Mouse (Mus musculus) heart, postnatal 4 days (tissue): ENCODE results near the gene Olfr1202. TPM values are rescaled to one million over a fixed set of nuclear protein-coding genes. Genes with fewer than 3 reads are reported as not detected.

ENCODE experiments used
- DNase-seq: peaks from one replicate; pipeline ENCODE4 v3.0.0; 2021
- total RNA-seq, 2 experiments: library from RNA; stranded (reverse); gene quantifications; 2 replicates each; pipeline ENCODE4 v1.2.3; 2021

Olfr1202 gene
- not detected for total RNA-seq

DNA sequence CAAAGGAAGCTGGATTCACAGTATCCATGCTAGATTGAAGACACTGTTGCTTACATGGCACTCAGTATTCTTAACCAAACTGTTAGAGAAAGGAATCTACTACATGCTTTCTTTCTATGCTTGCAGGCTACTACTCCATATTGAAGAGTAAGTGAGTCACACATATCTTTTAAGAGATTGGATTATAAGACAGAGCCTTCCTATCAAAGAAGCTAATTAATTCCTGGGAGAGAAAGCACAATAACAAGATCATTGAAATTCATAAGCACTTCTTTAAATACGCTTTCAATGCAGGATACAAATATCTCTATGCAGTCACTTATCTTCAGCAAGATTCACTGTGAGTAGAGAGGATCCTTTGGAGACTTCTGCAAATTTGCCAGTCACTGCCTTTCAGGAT lies at the start of gene Olfr1202:
Olfr1202 (plus strand) TSS at position 301 of the 400 bp plus-strand sequence.
- no peak for DNase-seq

DNA sequence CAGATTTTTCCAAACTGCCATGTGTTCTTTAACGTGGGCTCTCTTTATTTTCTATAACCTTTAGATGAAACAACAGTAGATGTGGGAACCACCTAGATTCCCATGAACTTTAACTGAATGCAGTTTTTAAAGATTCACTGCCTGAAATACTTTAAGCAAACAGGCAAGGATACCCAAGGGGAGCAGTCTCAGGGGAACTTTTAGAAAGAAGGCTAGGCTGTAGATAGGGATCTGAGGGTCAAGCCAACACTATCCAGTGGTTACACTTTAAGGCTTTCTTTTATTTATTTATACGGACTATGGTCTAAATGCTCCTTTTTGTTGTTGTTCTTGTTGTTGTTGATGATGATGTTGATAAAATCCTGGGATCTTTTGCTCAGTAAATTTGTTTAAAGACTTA lies 43.9 kb upstream of the Olfr1202 start, which contains the start of gene Olfr1200:
Olfr1200 (minus strand) TSS at position 101 of the 400 bp plus-strand sequence.
- no peak for DNase-seq

DNA sequence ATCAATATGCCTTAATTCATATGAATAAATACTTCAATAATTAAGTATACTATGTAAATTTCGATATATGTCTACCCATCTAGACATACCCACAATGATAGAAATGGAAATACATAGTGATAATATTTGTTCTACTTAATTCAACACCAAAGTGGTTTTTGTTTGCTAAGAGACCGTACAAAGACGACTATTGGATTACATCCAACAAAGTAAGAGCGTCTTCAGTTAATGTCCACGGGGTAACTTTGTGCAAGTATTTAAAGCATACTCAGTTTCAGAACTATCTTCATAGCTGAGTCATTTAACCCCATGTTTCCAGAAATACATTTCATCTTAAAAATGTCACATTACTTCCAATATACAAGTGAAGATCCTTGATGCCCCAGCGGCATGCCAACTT lies 21.6 kb upstream of the Olfr1202 start, which contains the start of gene Olfr1201:
Olfr1201 (plus strand) TSS at position 301 of the 400 bp plus-strand sequence.
- no peak for DNase-seq

DNA sequence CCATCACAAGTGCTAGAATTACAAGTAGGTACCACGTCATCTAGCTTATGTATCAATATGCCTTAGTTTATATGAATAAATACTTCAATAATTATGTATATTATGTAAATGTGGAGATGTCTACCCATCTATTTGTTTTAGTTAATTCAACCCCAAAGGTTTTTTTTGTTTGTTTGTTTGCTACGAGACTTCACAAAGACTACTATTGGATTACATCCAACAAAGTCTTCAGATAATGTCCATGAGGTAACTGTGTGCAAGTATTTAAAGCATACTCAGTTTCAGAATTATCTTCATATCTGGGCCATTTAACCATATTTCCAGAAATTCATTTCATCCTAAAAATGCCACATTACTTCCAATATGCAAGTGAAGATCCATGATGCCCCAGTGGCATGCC lies 15.1 kb downstream of the Olfr1202 start, which contains the start of gene Olfr1205:
Olfr1205 (plus strand) TSS at position 301 of the 400 bp plus-strand sequence.
- no peak for DNase-seq

- no peak for DNase-seq
Observed at GRCm38 (mm10) chr2:88838477-88838876, 24.2 kb downstream of the Olfr1202 start.

GRCm38 (mm10) chr2:88848992-88849391 lies 34.7 kb downstream of the Olfr1202 start, which contains the start of gene Olfr1204:
Gene Olfr1204, plus strand, starts transcription at chr2:88849292.
- no peak for DNase-seq

DNA sequence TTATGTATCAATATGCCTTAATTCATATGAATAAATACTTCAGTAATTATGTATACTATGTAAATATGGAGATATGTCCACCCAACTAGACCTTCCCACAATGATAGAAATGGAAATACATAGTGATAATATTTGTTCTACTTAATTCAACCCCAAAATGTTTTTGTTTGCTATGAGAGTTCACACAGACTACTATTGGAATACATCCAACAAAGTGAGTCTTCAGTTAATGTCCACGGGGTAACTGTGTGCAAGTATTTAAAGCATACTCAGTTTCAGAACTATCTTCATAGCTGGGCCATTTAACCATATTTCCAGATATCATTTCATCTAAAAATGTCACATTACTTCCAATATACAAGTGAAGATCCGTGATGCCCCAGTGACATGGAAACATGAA lies 48.6 kb downstream of the Olfr1202 start, which contains the start of gene Olfr1206:
Olfr1206 (plus strand) TSS at position 301 of the 400 bp plus-strand sequence.
- no peak for DNase-seq

Other genes with a start within 250 kb of the Olfr1202 start
- not detected for gene Olfr1189, start 228.0 kb upstream of the Olfr1202 start, total RNA-seq
- gene Olfr1191-ps1, start 174.0 kb upstream of the Olfr1202 start, total RNA-seq, result under 1 TPM; 0.05 to 0.07 TPM
- not detected for gene Olfr1192-ps1, start 166.0 kb upstream of the Olfr1202 start, total RNA-seq
- gene Olfr1193, start 138.9 kb upstream of the Olfr1202 start, total RNA-seq, result not detected
- gene Olfr1195, start 125.3 kb upstream of the Olfr1202 start, total RNA-seq, result not detected
- not detected for gene Olfr1196, start 109.9 kb upstream of the Olfr1202 start, total RNA-seq
- gene Olfr1197, start 82.1 kb upstream of the Olfr1202 start, total RNA-seq, result not detected
- gene Olfr1198, start 63.1 kb upstream of the Olfr1202 start, total RNA-seq, result not detected
- not detected for gene Olfr1199, start 54.0 kb upstream of the Olfr1202 start, total RNA-seq
- gene Olfr1200, start 44.0 kb upstream of the Olfr1202 start, total RNA-seq, result not detected
- not detected for gene Olfr1201, start 21.5 kb upstream of the Olfr1202 start, total RNA-seq
- gene Olfr1205, start 15.2 kb downstream of the Olfr1202 start, total RNA-seq, result not detected
- not detected for gene Olfr1204, start 34.8 kb downstream of the Olfr1202 start, total RNA-seq
- gene Olfr1206, start 48.7 kb downstream of the Olfr1202 start, total RNA-seq, result not detected
- not detected for gene Olfr1208, start 87.8 kb downstream of the Olfr1202 start, total RNA-seq
- gene Olfr1209, start 100.7 kb downstream of the Olfr1202 start, total RNA-seq, result not detected
- gene Olfr1211, start 123.6 kb downstream of the Olfr1202 start, total RNA-seq, result not detected
- not detected for gene Olfr1212, start 139.5 kb downstream of the Olfr1202 start, total RNA-seq
- gene Gm13762, start 165.8 kb downstream of the Olfr1202 start, total RNA-seq, result not detected
- not detected for gene Olfr1214, start 178.2 kb downstream of the Olfr1202 start, total RNA-seq
- not detected for gene Olfr1215, start 192.5 kb downstream of the Olfr1202 start, total RNA-seq
- not detected for gene Olfr1216, start 203.8 kb downstream of the Olfr1202 start, total RNA-seq
- gene Olfr1217, start 217.6 kb downstream of the Olfr1202 start, total RNA-seq, result not detected
- gene Olfr1218, start 246.7 kb downstream of the Olfr1202 start, total RNA-seq, result not detected